Mouse (Mus musculus): ENCODE measurements around the gene Bbs4.

GRCm38 (mm10) chr9:59387461-59387860 lies 34.2 kb upstream of the Bbs4 start:
- no peak for TF ChIP-seq POLR2A (IDR thresholded peaks at IDR 0.05; ENCODE audit: low read depth, low read length)
- no peak for TF ChIP-seq CTCF (IDR thresholded peaks at IDR 0.05; ENCODE audit: extremely low read depth, insufficient read length, insufficient replicate concordance, low read depth, low read length)
